ENCODE assay signal across 12 mouse cellular contexts in genomic region chr4:46339584-46339983, GRCm38 (mm10). TPM values are rescaled to one million over a fixed set of nuclear protein-coding genes. Genes with fewer than 3 reads are reported as not detected.
A peak's percentile ranks its signal among the peaks of the same experiment; 100 is the strongest.
DNase-seq lines count a peak whose midpoint lies in the region.
"Had no signal": no experiment of that assay in that cellular context is flagged by ENCODE, and none has a peak within 500 bp of the region (broad histone marks: within the 10 kb centered on the region; RNA-seq: fewer than 3 reads in every experiment).

No protein-coding gene starts in this region.

- peak; percentile 28 to 50 for DNase-seq in cerebellum, adult 18-20 months
- no peak for DNase-seq in cerebellum, adult 11-12 months
- DNase-seq in heart, postnatal 4 days = peak; percentile 11
- no peak for DNase-seq in heart, postnatal 14 days
- DNase-seq in R1 (ENCODE audit: low read depth, low spot score) = peak; percentile 26
- DNase-seq in embryo, embryonic 11 days = peak; percentile 26
- DNase-seq in right cerebral cortex, postnatal 25 days = no peak
- DNase-seq in right cerebral cortex, postnatal 14 days = no peak
- DNase-seq: left cerebral cortex, postnatal 4 days; lung, adult 18-20 months; spleen, adult 18-20 months had no signal

- intact Hi-C loops in heart, postnatal 14 days (cut with DNase I) = no loop called here

RNA-seq across cellular contexts. Expression of gene Foxe1, which starts 3.8 kb away (rescaled TPM):
- total RNA-seq in heart, postnatal 4 days (2021) = under 1 TPM in 1 of 2 experiments, not detected in 1; 0.14 TPM
- total RNA-seq in heart, postnatal 14 days (2021) = not detected
- total RNA-seq: G1E; left cerebral cortex, postnatal 4 days had no signal

RNA-seq across cellular contexts. Expression of gene Trmo, which starts 49.7 kb away (rescaled TPM):
- total RNA-seq in heart, postnatal 4 days (2021) = 1 to 10 TPM; 3.8 to 5.4 TPM
- total RNA-seq in heart, postnatal 14 days (2021) = 1 to 10 TPM; 4.3 to 4.8 TPM

Comparison
In these comparisons a context has a peak if more than half of its experiments do, and no peak if none do; other contexts are left out.
1. DNase-seq: peak in cerebellum, adult 18-20 months (2 of 2), heart, postnatal 4 days (single experiment), R1 (single experiment) and embryo, embryonic 11 days (single experiment); none in cerebellum, adult 11-12 months (single experiment), heart, postnatal 14 days (0 of 2), right cerebral cortex, postnatal 25 days (single experiment) and right cerebral cortex, postnatal 14 days (single experiment).